Mouse (Mus musculus) CH12.LX (cell line): ENCODE data around the gene Elavl3. TPM values are rescaled to one million over a fixed set of nuclear protein-coding genes. Genes with fewer than 3 reads are reported as not detected.

Experiments used
- DNase-seq: peaks from one replicate; pipeline ENCODE4 v3.0.0-alpha.2; 2013; ENCODE audit errors: extremely low read depth
- H3K27ac ChIP-seq: 2 replicates; pipeline ENCODE4 v1.5.1; 2012; ENCODE audit warnings: low read depth, mild to moderate bottlenecking, control low read depth, moderate library complexity; ENCODE audit not compliant: insufficient read depth
- H3K27me3 ChIP-seq: replicated peaks from 2 replicates; pipeline ENCODE3; 2012; ENCODE audit warnings: inconsistent platforms
- H3K36me3 ChIP-seq, 2 experiments: replicated peaks in 1 of 2; 2 replicates each; pipeline versions ENCODE3 to v1.6.1; 2012; ENCODE audit warnings: inconsistent platforms in 1 of 2, low read length in 1 of 2, mild to moderate bottlenecking in 1 of 2, mixed read lengths in 1 of 2, moderate library complexity in 1 of 2; ENCODE audit not compliant: control insufficient read depth in 1 of 2, insufficient read depth in 1 of 2
- H3K4me1 ChIP-seq, 2 experiments: 2 replicates each; pipeline ENCODE4 v1.6.1; 2012; ENCODE audit warnings: inconsistent platforms in 1 of 2, moderate library complexity in 1 of 2; ENCODE audit not compliant: insufficient read depth in 2 of 2, control insufficient read depth in 1 of 2
- H3K4me2 ChIP-seq: 2 replicates; pipeline ENCODE4 v1.6.1; 2012; ENCODE audit warnings: low read depth, mild to moderate bottlenecking, control low read depth; ENCODE audit not compliant: poor library complexity, insufficient read depth, severe bottlenecking
- H3K4me3 ChIP-seq, 3 experiments: fragments of 150-350 bp in 1 of 3; sonication (generic) in 1 of 3; replicated peaks in 1 of 3; 2 replicates each; pipeline versions ENCODE3 to v1.5.1; 2011 to 2012; ENCODE audit warnings: low read depth in 2 of 3, low read length in 2 of 3, mild to moderate bottlenecking in 2 of 3, moderate library complexity in 2 of 3, control low read depth in 1 of 3, improper control_type of control experiment in 1 of 3, inconsistent platforms in 1 of 3, mixed read lengths in 1 of 3; ENCODE audit not compliant: poor library complexity in 1 of 3
- H3K79me2 ChIP-seq: replicated peaks from 2 replicates; pipeline ENCODE4 v1.6.1; 2012; ENCODE audit warnings: mild to moderate bottlenecking, moderate library complexity; ENCODE audit not compliant: control insufficient read depth, poor library complexity, insufficient read depth, severe bottlenecking; ENCODE audit errors: extremely low read depth
- H3K9ac ChIP-seq: 2 replicates; pipeline ENCODE4 v1.6.1; 2012; ENCODE audit warnings: low read depth, mild to moderate bottlenecking, control low read depth, moderate library complexity; ENCODE audit not compliant: insufficient read depth
- H3K9me3 ChIP-seq: replicated peaks from 2 replicates; pipeline ENCODE3; 2012; ENCODE audit warnings: low read length, inconsistent platforms, mixed read lengths
- BHLHE40 ChIP-seq: IDR thresholded peaks from 2 replicates; pipeline ENCODE4 v1.6.1; 2011; ENCODE audit warnings: mild to moderate bottlenecking, low read depth, low read length, improper control_type of control experiment
- CHD2 ChIP-seq: IDR thresholded peaks from 2 replicates; pipeline ENCODE4 v1.6.1; 2011; ENCODE audit warnings: low read length, improper control_type of control experiment
- ELF1 ChIP-seq: IDR thresholded peaks from 2 replicates; pipeline ENCODE4 v1.6.1; 2014; ENCODE audit warnings: low read depth, mild to moderate bottlenecking, inconsistent platforms, low read length, improper control_type of control experiment
- ETS1 ChIP-seq: conservative IDR thresholded peaks from 2 replicates; pipeline ENCODE4 v1.6.1; 2012; ENCODE audit warnings: low read depth, mild to moderate bottlenecking, inconsistent platforms, low read length, improper control_type of control experiment, moderate library complexity
- HCFC1 ChIP-seq: IDR thresholded peaks from 2 replicates; pipeline ENCODE4 v1.6.1; 2012; ENCODE audit warnings: low read depth, mild to moderate bottlenecking, inconsistent platforms, low read length, improper control_type of control experiment
- JUN ChIP-seq: IDR thresholded peaks from 2 replicates; pipeline ENCODE4 v1.6.1; 2011; ENCODE audit warnings: low read depth, mild to moderate bottlenecking, low read length, improper control_type of control experiment, moderate library complexity; ENCODE audit not compliant: insufficient read depth
- KAT2A ChIP-seq: IDR thresholded peaks from 2 replicates; pipeline ENCODE4 v1.6.1; 2012; ENCODE audit warnings: low read length, improper control_type of control experiment, inconsistent platforms; ENCODE audit not compliant: insufficient replicate concordance
- MAX ChIP-seq: IDR thresholded peaks from 2 replicates; pipeline ENCODE4 v1.6.1; 2011; ENCODE audit warnings: low read length, improper control_type of control experiment
- MAZ ChIP-seq: IDR thresholded peaks from 2 replicates; pipeline ENCODE4 v1.6.1; 2012; ENCODE audit warnings: low read depth, mild to moderate bottlenecking, inconsistent platforms, low read length, improper control_type of control experiment, moderate library complexity
- MEF2A ChIP-seq: IDR thresholded peaks from 2 replicates; pipeline ENCODE4 v1.6.1; 2014; ENCODE audit warnings: low read depth, mild to moderate bottlenecking, inconsistent platforms, low read length, improper control_type of control experiment, borderline replicate concordance
- MXI1 ChIP-seq: IDR thresholded peaks from 2 replicates; pipeline ENCODE4 v1.6.1; 2011; ENCODE audit warnings: mild to moderate bottlenecking, low read depth, low read length, improper control_type of control experiment
- NRF1 ChIP-seq: IDR thresholded peaks from 2 replicates; pipeline ENCODE4 v1.6.1; 2014; ENCODE audit warnings: low read depth, mild to moderate bottlenecking, inconsistent platforms, low read length, improper control_type of control experiment, moderate library complexity
- PAX5 ChIP-seq: IDR thresholded peaks from 2 replicates; pipeline ENCODE4 v1.6.1; 2012; ENCODE audit warnings: low read length, inconsistent platforms, mixed read lengths
- RCOR1 ChIP-seq: conservative IDR thresholded peaks from 2 replicates; pipeline ENCODE4 v1.6.1; 2012; ENCODE audit warnings: low read depth, mild to moderate bottlenecking, inconsistent platforms, low read length, improper control_type of control experiment
- SIN3A ChIP-seq: IDR thresholded peaks from 2 replicates; pipeline ENCODE4 v1.6.1; 2012; ENCODE audit warnings: low read length, improper control_type of control experiment, inconsistent platforms
- SMC3 ChIP-seq: IDR thresholded peaks from 2 replicates; pipeline ENCODE4 v1.6.1; 2011; ENCODE audit warnings: low read depth, low read length, improper control_type of control experiment
- UBTF ChIP-seq: IDR thresholded peaks from 2 replicates; pipeline ENCODE4 v1.6.1; 2012; ENCODE audit warnings: low read depth, mild to moderate bottlenecking, inconsistent platforms, low read length, improper control_type of control experiment, moderate library complexity
- USF1 ChIP-seq: IDR thresholded peaks from 2 replicates; pipeline ENCODE4 v1.6.1; 2014; ENCODE audit warnings: low read depth, mild to moderate bottlenecking, inconsistent platforms, low read length, improper control_type of control experiment
- ZKSCAN1 ChIP-seq: IDR thresholded peaks from 2 replicates; pipeline ENCODE4 v1.6.1; 2012; ENCODE audit warnings: low read depth, inconsistent platforms, low read length, improper control_type of control experiment, borderline replicate concordance
- dilution Hi-C: fragments of 300-500 bp; cut with MboI; formaldehyde crosslinking; loops from 2 replicates; pipeline ENCODE4 v1.14.3; 2020; ENCODE audit warnings: low sequenced_read_pairs; ENCODE audit not compliant: extremely low pct_unique_long_range_greater_than_20kb, extremely low pct_ligation_motif_present
- in situ Hi-C: fragments of 300-500 bp; cut with MboI; formaldehyde crosslinking; loops from 3 replicates; pipeline ENCODE4 v1.14.3; 2019; ENCODE audit warnings: low sequenced_read_pairs, low pct_ligation_motif_present, low pct_unique_long_range_greater_than_20kb, mixed read lengths
- polyA plus RNA-seq: library from polyadenylated mRNA; unstranded; fragments of >175 nt; gene quantifications from 2 replicates; pipeline ENCODE4 v1.2.1, GENCODE M21; 2012; ENCODE audit warnings: low read depth; ENCODE audit not compliant: insufficient read length
- total RNA-seq, 2 experiments: library from RNA; depleted of rRNA; stranded (reverse); fragments of 300-350 nt in 1 of 2; fragments of >200 nt in 1 of 2; gene quantifications; 2 replicates each; pipeline ENCODE4 v1.2.3; 2012 to 2014

Gene Elavl3
- total and polyA plus RNA-seq, 3 experiments = 0.04 to 0.06 TPM; not detected in 1

DNA sequence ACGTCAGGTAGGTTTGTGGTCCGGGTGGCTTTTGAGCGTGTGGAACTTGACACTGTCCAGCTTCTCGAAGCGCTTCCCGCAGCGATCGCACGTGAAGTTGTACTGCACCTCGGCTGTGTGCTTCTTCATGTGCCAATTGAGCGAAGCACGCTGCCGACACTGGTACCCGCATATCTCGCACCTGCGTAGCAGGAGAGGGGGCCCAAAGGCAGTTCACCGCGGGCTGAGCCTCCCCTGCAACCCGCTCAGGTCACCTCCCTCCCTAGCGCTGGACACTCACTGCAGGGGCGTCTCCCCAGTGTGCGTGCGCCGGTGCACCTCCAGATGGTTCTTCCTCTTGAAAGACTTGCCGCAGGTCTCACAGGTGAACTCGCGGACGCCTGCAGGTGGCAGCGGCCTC, 3.9 kb upstream of the Elavl3 start:
- dilution Hi-C loops = no loop called here
- H3K9me3 ChIP-seq = peaks cover 2% of the 10 kb centered on the region
- no peak overlapping the region for H3K4me2 ChIP-seq
- H3K27me3 ChIP-seq = no peaks in the 10 kb centered on the region
- TF ChIP-seq RCOR1 (no peak), MEF2A (no peak), KAT2A (no peak), ZKSCAN1 (no peak), UBTF (no peak), ETS1 (no peak), SIN3A (no peak), MAX (no peak), MXI1 (no peak), ELF1 (no peak), HCFC1 (no peak), PAX5 (no peak), NRF1 (no peak), CHD2 (no peak), SMC3 (no peak), JUN (no peak), MAZ (no peak), USF1 (no peak)
- TF ChIP-seq, all 38 proteins: peak for 0
- DNase-seq = no peak
- Histone ChIP-seq H3K36me3 (peaks cover 32 to 57% of the 10 kb centered on the region in 2 experiments), H3K4me3 (no peak overlapping the region), H3K4me1 (no peaks in the 10 kb centered on the region), H3K9ac (no peak overlapping the region), H3K27ac (no peak overlapping the region), H3K79me2 (no peaks in the 10 kb centered on the region)
- in situ Hi-C loops = no loop called here

DNA sequence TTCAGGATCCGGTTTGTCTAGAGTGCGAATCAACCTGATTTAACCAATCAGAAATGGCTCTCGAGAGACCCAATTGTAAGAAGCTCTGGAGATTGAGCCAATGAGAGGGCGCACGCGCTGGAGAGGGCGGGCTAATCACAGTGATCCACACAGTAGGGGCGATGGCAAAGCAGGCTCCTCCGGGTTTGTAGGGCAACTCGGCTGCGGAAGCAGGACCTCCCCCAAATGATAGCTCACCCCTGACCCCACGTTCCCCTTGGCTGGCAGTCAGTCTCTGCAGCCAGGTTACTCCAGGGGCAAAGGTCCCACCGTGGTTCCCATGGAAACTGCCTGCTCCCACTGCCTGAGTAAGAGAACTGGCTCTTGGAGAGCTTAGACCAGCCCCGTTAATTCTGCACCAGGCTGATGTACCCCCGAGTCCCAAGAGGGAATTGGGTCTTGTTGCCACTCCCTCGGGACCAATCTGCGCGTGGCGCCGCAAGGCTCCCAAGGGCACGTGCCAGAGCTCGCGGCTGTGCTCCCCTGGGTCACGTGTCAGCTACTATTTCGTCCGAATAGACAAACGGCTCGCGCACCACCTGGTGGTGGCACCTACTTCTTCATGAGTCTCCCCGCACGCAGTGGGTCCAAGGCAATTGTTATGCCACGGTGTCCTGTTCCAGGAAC, 2.7 kb upstream of the Elavl3 start:
- in situ Hi-C loops = no loop called here
- no peak overlapping the region for H3K27ac ChIP-seq
- no peak for DNase-seq
- no peaks in the 10 kb centered on the region for H3K79me2 ChIP-seq
- peaks cover 2% of the 10 kb centered on the region for H3K9me3 ChIP-seq
- dilution Hi-C loops = no loop called here
- H3K4me3 ChIP-seq = no peak overlapping the region
- H3K4me2 ChIP-seq = no peak overlapping the region
- H3K4me1 ChIP-seq = no peaks in the 10 kb centered on the region
- no peaks in the 10 kb centered on the region for H3K27me3 ChIP-seq
- no peak; the same call in 1 of the 2 replicates for TF ChIP-seq USF1
- TF ChIP-seq BHLHE40 = peak; percentile 79
- 0 out of 2 replicates have a peak, but pooled peaks have one; percentile 20 for TF ChIP-seq MAX
- H3K36me3 ChIP-seq = peaks cover 29 to 51% of the 10 kb centered on the region in 2 experiments
- no peak overlapping the region for H3K9ac ChIP-seq
